Mouse (Mus musculus): ENCODE results near the gene Slc25a30. TPM values are rescaled to one million over a fixed set of nuclear protein-coding genes. Genes with fewer than 3 reads are reported as not detected.
A peak's percentile ranks its signal among the peaks of the same experiment; 100 is the strongest.

Slc25a30 gene
- total RNA-seq, 2 experiments from 2014 or later = 7.1 to 7.2 TPM

DNA sequence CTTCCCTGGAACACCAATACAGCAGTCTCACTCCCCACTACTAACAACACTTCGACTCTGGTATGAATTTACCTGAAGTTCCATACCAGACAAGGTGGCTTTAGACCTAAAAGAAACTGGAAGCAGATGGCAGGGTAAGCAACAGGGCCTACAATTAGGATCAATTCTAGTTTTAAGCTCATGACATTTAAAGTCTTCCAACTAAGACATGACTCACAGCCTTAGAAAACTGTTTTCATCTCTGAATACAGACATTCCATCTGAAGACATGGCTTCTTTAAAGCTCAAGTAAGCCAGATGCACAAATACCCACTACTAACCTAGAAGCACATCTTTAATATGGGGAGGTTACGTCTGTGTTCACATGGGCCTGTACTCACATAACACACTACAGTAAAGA is 38.9 kb downstream of the Slc25a30 start:
- DNase-seq = no peak

DNA sequence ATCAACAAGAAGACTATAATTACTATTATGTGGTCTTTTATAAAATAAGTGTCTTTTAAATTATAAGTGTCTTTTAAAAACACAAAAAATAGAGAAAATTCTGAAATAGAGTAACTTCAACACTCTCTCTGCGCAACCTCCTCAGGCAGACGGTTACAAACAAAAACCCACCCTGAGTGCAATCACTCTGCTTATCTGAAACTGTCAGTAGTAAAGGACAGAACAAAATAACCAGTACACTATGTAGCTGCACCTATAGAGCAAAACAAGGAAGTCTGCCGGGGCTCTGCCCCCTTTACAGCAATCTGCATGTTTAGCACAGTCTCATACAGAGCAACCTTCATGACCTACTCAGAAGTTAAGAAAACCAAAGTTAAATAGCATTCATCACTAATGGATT is 44.9 kb downstream of the Slc25a30 start:
- no peak for DNase-seq

DNA sequence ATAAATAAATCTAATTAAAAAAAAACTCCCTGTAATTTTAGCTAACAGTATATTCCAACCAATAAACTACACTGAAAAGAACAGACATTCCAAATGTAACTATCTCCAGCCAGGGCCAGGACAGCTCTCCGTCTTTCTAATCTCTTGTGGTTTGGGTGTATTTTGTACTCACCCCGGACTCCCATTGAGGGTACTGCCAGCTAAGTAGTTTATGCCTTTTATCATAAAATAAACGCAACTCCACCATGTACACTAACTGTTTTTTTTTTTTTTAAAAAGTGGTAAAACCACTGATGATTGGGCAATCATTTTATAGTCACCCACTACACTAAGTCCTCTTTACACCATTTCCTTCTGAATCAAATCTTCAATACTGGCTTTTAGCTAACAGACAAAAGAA is 51.2 kb downstream of the Slc25a30 start:
- no peak for DNase-seq

DNA sequence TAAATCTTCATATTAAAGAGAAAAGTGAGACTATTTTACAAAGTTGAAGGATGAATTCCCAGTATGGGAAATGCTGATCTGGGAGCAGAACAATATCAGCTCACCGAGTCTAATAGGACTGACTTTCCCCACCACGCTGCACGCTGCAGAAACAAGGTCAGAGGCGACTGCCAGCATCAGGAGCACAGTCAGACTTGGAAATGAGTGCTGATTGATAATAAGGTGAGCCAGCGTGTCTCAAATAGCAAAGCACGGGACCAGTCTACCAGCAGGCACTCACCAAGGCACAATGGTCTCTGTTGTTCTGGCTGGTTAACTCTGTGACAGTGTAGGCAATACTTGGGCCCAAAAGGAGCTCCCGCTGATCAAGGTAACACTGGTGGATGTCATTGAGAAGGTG is 54.2 kb downstream of the Slc25a30 start:
- no peak for DNase-seq

DNA sequence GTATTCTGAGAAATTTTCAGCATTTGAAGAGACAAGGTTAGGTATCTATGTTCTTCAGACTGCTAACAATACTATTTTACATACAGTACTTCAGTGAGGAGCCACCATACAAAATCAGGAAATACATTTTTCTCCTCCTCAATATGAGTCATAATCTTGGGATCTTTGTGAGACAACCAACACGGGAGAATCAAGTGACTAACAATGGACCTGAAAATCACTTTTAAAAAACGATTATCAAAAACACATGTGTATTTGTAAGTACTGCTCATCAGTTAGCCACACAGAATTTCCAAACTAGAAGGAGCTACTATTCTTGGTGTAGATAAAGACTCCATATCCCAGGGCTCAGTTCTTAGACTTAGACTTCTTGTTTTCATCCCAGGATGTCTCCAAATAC is 55.5 kb downstream of the Slc25a30 start:
- DNase-seq = no peak

DNA sequence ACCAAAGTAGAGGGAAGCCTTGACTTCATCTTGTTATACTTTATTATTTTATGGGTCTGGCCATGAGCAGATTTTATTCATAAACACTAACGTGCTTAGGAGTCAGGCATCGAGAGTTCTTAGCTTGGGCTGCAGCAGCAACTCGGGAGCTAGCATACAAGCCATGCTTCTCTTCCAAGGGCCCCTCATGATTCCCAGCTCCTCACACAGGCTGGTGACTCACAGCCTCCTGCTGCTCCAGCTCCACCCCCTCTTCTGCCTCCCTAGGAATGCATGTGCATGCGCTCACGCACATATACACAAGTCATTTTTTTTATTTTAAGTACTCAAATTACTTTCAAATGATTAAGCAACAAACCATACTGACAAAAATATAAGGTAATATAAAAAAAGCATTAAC is 58.7 kb downstream of the Slc25a30 start:
- DNase-seq = no peak

DNA sequence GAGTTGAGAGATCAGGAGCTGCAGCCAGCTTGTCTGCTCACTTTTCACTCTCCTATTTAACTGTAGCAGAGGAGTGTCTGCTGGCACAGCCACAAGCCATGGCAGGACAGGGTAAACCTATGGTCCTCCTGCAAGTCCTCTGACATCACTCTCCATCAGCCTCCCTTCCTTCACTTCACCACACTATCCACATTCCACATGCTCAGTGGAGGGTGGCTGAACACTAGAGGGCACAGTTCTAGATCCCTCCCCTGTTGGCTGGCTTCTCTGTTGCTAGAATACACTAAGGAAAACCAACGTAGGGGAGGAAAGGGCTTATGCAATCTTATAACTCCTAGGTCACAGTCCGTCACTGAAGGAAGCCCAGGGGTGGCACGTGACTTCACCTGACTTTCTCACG is 59.8 kb downstream of the Slc25a30 start:
- DNase-seq = no peak

DNA sequence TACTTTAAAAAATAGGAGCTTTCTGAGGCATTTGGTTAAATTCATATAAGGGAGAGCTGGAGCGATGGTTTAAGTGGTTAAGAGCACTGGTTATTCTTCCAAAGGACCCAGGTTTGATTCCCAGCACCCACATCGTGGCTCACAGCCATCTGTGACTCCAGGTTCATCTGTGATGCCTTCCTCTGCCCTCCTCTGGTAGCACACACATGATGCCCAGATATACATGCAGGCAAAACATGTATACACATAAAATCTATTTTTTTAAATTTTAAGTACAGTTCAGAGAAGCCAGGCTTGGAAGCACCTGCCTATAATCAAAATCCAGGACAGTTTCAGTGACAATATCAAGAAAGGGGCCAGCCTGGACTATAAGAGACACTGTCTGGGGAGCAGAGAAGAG is 64.0 kb downstream of the Slc25a30 start:
- DNase-seq = no peak

DNA sequence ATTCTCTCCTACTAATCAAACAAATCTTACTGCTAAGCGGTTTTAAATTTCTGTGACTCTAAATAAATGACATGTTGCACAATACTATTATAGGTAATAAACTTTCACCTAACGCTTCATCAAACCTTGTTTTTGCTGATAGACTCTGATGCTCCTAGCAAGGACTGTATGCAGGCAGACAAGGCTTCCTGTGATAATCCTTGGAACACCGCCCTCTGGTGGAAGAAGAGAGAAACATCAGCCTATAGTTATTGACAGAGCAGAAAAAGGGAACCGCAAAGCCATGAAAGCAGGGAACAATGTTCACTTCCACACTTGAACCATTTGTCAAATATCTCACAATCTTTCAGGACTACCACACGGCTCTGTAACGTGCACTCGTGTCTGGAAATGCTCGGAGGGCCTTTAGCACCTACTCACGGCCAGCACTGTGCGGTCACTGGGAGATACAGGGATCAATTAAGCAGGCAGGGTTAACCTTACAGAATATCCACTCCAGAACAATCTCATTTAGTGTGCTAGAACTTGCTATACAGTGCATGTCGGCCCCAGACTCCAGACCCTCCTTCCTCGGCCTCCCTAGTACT is 64.8 kb downstream of the Slc25a30 start:
- no peak for DNase-seq

DNA sequence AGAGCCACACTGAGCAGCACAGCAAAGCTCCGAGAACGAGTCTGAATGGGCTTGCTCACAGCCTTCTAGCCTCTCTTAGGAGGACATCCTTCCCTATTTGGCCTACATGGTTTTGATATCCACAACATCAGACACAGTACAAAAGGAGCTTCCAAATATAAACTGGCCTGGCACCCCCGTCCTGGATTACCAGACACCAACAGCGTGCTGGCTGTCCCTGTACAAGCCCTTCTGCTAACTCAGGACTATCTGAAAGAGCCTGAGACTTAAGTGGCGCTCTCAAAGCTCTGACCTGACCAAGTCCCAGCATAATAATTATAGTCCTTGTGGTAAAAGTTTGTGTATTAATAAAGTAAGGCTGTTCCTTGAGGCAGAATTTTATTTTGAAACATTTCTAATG is 66.7 kb downstream of the Slc25a30 start:
- DNase-seq = peak; percentile 44

DNA sequence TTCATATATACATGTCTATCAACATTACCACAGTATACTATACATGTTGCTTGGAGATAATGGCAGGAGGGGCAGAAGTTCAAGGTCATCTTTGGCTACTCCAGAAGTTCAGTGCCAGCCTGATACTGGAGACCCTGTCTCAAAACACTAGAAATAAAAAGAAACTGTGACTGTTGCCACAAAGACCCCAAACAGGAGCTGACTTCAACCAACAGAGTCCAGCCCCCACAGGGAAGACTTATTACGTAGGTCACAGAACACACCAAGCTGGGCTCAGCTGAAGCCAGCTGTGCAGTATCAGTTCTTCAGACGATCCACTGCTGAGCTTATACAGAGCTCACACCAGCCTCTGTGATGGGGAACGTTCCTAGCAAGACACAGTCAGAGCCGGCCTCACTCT is 70.4 kb downstream of the Slc25a30 start:
- no peak for DNase-seq

DNA sequence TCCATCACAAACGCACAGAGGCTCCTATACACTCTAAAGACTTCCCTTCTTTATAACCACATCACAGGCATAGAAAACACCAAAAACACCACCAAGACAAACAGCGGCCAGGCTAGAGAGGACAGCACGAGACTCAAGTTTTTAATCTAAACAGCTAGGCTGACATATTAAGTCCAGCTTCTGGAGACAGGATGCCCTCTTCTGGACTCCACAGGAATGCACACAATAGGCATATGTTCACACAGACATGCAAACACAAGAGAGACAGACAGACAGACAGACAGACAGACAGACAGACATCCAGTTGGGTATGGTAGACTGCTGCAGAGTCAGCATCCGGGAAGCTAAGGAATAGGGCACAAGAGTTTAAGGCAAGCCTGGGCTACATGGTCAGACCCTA is 73.2 kb downstream of the Slc25a30 start:
- DNase-seq = no peak

DNA sequence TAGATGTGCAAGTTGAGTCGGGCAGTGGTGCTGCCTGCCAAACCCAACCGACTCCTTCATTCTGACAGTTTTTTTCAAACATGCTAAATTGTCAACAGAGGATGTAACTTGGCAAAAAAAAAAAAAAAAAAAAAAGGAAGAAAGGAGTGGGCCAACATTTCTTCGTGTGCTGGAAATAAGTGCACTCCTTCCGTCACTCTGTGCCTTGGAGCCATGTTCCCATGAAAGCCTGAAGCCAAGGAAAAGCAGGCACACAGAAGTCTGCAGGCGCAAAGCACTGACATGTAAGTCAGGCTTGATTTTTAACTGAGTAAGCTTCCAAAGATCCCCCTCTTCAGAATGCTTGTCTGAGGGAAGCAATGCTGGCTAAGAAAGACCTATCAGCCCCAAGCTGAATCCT is 74.2 kb downstream of the Slc25a30 start:
- DNase-seq = no peak

DNA sequence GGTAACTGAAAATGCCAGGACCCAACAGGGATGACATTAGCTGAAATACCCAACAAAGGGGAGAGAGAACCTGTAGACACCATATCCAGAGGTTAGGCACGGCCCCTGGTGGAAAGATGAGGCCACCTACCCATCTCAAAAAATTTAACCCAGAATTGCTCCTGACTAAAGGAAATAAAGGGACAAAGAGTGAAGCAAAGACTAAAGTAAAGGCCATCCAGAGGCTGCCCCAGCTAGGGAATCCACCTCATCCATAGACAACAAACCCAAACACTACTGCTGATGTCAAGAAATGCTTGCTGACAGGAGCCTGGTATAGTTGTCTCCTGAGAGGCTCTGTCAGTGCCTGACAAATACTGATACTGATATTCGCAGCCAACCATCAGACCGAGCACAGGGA is 75.1 kb downstream of the Slc25a30 start:
- DNase-seq = no peak

Other genes starting within 250 kb of the Slc25a30 start
- not detected for gene Spert, start 193.9 kb downstream of the Slc25a30 start, total RNA-seq (2021)
- not detected for gene Erich6b, start 144.8 kb downstream of the Slc25a30 start, total RNA-seq (2021)
- 1 to 10 TPM; 7.3 to 7.6 TPM for gene Cog3, start 32.5 kb downstream of the Slc25a30 start, total RNA-seq (2021)
- gene Tpt1, start 58.1 kb upstream of the Slc25a30 start, total RNA-seq (2021) = 1,000 to 10,000 TPM; 2,961 to 2,964 TPM
- gene Kctd4, start 168.0 kb upstream of the Slc25a30 start, total RNA-seq (2021) = not detected
- gene Gtf2f2, start 223.8 kb upstream of the Slc25a30 start, total RNA-seq (2021) = 10 to 100 TPM; 11.0 to 12.0 TPM

All from gastrocnemius, postnatal 25 days (tissue).